Mouse (Mus musculus): ENCODE data around the gene Jakmip3.

- TF ChIP-seq GATA1 (IDR thresholded peaks at IDR 0.05; ENCODE audit: low read length), result no peak
- TF ChIP-seq TAL1 (IDR thresholded peaks at IDR 0.05; ENCODE audit: low read length), result no peak
These were observed 36.6 kb upstream of the Jakmip3 start for GRCm38 (mm10) chr7:138903886-138904435.
